Mouse (Mus musculus) urinary bladder, postnatal 36 days (tissue): Measurements from ENCODE around the gene Csrnp3.

Experiments used
- DNase-seq, 2 experiments: peaks; one replicate each; pipeline ENCODE4 v3.0.0; 2022; ENCODE audit warnings: low spot score in 2 of 2, mixed read lengths in 1 of 2

Gene Csrnp3

DNA sequence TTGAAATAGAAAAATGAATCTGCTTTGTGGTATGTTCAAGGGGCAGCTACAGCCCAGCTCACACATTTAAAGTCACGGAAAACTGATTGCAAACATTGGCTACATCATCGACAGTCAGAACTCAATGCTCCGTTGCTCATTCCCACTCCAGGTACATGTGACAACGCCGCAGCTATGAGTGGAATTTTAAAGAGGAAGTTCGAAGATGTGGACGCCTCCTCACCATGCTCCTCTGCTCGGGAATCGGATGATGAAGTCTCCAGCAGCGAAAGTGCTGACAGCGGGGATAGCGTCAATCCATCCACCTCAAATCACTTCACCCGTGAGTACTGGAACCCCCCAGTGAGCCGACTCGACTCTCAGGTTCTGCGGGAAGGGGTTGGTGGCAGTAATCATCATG is 103.2 kb downstream of the Csrnp3 start:
- DNase-seq, result no peak

DNA sequence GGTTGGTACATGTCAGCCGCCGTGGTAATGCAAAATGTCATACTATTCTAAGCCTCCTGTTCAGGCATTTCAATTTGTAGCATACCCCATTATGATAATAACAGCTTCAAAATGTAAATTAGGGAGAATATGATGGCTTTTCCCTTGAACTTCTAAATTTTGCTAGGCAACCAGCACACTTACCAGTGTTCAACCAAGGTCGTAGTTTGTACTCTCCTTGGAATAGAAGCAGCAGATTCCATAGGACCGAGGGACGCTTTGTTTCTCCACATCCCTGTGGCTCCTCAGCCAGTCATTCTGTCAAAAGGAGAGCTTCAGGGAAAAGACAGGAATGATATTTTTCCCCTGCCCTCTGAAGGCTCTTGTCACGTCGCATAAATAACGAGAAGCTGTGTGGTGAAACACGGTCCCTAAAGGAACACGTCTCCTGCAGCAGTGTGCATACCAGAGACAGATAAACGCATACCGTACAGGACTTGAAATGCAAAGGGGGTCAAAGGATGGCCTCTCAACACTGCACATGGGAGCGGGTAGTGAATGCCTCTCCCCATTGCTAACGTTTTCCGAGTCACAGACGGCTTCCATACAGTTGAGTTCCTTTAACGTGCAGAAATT is 108.3 kb downstream of the Csrnp3 start:
- DNase-seq, result no peak

DNA sequence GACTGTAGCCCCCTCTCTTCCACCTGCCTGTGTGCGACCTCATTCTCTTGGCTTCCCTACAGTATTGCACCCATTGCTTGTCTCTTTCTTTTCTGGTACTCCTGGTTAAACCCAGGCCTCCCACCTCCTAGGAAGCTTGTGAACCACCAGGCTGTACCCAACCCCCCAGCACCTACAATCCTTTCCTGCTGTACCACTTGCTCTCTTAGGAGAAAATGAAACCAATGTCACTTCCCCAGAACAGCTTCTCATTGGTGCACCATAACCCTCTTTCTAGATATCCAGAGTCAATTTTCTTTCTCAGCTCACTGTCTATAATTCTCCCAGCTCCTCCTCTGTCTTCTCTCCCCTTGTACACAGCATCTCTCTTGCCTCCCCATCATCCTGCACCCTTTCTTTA is 110.2 kb downstream of the Csrnp3 start:
- no peak for DNase-seq

DNA sequence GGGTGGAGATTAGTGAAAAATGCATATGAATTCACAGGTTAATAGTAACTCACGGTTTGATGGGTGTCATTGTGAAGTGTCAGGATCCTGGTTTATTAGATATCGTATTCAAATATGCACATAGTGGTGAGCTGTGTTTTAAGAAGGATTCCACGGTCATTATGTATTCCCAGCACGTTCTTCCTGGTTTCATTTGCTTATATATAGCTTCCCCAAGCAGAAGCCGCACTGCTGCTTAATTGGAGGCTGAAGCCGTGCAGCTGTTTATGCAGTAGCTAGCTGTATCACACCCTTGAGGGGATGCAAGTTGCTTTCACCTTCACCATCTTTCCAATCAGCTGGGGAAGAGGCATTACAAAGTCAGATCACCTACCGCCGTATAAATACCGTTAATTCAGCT is 111.2 kb downstream of the Csrnp3 start:
- no peak for DNase-seq

DNA sequence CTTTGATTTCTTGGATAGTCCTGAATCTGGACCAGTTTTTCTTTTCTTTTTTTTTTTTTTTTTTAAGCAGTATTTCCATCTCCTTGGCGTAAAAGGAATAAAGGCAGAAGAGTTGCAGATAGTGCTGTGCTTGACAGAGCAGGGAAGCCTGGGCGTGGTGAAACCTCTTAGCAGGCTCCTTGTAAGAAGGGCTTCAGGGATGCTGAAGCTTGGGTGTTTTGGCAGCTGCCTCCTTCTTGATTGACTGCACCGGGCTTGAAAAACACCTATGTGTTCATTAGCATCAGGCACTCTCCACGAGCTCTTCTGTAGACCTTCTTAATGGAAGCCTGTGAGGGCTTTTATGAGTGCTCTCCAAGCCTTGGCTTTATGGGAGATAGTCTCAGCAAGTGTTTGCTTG is 117.9 kb downstream of the Csrnp3 start:
- no peak for DNase-seq

DNA sequence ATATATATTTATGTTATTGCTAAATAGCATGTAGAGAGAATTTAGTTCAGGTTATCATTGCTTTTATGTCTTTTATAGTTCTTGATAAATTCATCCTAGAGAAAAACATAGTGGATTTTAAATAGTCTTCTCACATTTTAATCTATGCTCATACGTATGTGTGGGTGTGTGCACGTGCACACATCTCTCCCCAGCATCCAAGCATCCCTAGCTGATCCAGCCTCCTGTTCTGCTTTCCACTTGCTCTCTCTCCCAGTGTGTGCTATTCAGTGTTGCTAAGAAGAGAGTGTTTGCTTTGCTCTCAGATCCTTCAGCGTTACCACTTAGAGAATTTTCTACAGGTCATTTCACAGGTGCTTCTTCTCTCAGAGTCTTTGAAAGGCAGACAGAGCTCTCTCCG is 123.2 kb downstream of the Csrnp3 start:
- no peak for DNase-seq

DNA sequence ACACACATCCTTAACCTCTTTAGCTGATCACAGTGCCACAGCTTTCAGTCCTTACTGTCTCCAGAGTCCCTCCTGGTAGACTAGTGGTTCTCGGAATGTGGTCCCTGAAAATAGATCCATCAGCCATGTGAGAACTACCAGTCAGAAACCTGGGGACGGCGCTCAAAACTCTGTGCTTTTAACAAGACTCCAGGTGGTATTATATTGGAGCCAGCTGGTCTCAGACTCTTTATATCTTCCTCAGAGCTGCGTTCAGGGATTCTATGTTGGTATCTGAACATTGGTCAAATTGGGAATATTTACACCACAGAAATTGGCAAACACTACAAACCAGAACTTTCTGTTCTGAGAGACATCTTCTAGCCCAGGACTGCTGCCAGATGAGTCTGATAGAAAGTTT is 128.3 kb downstream of the Csrnp3 start:
- no peak for DNase-seq

DNA sequence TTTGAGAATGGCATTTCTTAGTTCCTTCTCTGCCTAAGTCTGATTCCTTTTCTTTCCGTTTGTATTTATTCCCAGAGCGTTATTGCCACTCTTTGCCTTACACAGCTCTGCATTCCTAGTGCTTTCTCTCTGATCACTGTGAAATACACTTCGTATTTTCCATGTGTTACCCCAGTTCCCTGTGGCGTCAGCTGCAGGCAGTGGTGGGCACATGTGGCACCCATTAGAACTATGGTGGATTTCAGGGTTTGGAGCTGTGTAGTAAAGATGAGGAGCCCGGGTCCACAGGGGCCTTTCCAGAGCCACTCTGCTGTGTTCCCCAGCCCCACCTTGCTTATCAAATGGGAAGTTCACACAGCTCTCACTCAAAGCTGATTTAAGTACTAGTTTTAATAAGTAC is 129.8 kb downstream of the Csrnp3 start:
- DNase-seq, result no peak

DNA sequence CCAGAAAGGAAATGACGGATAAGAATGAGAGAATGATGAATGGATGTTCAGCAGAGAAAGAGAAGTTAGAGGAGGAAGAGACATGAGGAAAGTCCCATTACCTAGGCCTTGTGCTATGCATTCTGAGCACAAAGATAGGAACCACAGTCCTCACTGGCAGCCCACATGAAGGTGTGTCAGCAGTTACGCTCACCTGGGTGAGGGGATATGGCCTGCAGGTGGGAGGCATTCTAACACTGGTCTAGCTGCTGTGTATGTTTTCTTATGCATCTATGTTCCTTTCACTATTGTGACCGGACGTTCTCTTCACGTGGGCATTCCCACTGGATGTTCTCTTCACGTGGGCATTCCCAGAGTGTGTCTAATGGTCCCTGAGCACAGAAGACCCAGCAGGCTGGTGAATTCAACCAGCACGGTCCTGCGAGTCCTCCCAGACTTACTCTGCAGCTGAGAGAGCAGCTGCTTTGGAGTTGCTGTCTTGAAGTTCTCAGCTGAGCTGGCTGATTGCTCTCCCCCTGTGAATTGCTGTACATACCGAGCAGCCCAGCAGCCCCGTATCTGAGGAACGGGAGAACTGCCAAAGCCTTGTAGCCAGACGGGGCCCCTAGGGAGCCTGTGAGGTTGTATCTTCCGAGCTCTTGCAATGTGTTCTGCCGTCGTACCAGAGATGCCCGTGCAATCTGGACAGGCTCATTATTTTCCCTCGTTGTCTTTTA is 133.9 kb downstream of the Csrnp3 start:
- no peak for DNase-seq

DNA sequence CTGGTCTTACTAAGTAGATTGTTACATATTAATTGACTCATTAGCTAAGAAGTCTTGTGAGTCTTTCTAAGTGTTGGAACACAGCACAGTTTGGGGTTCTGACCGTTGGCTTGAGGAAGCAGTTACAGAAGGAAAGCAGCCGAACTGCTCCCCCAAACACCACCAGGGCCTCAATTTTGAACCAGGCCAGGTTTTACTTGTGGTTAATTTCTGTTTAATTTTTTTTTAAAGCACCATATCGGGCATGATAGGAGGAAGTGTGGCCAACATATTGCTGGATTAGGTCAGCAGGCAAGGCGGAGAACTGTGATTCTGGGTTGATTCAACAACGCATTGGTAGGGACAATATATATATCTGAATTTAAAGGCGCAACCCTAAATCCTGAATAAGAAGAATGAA is 135.9 kb downstream of the Csrnp3 start:
- no peak for DNase-seq

DNA sequence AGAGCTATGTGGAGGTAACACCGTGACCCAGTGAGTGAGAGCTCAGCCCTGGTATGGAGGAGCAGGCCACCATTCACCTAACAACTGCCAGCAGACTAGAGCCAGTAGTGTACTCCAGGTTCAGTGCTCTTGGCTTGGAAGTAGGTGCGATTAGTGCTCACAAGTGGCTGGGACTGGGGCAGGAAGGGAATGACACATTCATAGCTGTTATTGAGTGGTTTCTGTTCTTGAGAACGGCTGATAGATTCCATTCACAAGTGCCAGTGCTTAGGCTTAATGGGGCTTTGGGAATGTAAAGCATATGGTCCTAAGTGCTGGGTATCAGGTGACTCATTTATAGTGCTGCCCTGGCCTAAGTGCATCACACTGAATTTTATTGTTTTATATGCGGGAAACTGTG is 136.4 kb downstream of the Csrnp3 start:
- no peak for DNase-seq

DNA sequence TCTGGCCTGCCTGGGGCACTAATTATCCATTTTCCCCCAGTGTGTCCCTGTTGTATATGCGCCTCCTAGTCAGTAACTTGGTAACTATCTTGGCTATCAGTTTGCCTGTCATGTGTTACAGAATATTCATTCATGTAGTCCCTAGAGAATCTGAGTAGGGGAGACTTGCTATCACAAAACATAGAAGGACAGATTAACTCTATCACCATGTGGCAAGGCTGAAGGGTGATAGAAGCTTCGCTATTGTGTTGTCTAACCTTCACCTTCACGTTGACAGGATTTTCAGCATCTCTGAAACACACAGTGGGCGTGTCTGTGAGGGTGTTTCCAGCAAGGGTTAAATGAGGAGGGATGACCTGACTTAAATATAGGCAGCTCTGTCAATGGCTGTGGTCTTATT is 140.1 kb downstream of the Csrnp3 start:
- no peak for DNase-seq

DNA sequence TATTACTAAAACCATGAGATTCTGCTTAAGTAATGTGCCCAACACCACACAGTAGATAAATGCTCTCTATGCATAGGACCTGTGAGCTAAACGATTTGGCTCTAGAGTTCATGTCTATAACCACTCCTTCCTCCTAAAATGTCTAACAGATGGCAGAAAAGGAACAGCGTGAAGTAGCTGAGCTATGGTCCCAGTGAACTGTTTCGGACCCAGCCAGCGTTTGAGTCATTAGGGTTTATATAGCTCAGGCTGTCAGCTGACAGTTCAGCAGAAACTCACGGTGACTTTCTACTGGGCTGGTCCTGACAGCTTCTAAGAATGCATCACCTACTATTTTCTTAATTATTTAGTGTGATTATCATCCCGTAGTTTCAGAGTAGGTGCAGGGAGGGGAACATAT is 141.5 kb downstream of the Csrnp3 start:
- no peak for DNase-seq

DNA sequence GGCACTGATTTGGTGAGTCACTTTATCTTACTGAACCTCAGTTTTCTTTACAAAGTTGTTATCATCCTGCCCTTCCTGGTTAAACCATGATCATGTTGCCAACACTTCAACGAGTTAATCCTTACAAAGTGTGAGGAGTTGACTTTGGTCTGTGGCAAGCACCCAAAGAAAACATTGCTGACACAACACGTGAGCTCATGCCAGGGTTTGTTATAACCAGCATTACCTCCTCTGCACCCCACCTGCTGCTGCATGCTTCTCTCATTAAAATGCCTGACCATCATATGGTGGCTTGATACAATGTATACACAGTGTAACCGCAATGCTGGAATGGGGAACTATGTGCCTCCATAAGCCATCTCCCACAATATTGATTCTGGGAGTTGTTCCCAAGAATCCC is 142.0 kb downstream of the Csrnp3 start:
- no peak for DNase-seq

DNA sequence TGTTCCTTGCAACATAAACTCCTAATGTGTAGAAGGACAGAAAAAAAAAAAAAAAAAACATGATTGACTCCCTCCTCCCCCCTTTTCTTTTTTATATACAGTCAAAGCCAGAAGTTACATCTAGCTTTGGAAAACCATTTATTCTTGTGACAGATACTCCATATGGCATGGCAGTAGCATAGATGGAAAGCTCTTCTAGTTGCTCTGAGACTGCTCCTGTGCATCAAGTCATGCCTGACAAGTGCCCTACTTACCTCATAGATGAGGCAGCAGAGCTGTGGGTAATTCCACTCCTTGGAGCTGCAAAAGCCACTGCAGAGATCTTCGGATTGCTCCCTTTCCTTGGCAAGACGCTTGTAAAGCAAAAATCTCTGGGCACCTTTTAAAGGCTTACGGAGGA is 143.2 kb downstream of the Csrnp3 start:
- DNase-seq, result no peak

DNA sequence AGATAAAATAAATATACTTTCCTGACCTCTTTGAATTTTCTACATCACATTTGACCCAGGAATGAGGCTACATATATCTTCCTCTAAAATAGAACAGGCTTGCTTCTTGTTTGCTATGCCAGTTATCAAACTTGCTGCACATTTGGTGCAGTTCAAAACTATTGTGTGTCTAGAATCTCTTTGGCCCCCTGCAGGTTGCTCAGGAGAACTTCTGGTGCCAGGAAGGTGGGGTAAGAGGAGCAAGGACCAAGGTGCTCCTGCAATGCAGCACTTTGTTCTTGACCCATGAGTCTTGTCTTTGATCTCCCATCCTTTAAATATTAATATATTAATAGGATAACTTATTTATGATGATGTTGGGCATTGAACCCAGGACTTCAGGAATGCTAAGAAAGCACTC is 144.5 kb downstream of the Csrnp3 start:
- no peak for DNase-seq

DNA sequence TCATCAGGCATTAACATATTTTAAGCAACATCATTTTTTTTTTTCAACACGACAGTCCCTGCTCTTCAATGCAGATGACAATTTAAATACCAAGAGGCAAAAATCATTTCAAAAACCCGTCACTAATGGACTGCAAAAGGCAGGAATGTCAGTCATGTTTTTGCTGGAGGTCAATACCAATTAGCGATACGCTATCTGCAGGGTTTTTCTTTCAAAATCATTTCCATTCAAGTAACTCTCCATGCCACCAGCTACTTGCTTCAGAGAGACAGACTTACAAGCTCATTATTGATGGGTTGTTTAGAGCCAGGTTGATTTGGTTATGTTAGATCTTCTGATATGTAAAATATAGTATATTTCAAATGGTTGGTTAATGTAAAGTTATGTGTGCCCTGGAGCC is 145.2 kb downstream of the Csrnp3 start:
- DNase-seq, result no peak

DNA sequence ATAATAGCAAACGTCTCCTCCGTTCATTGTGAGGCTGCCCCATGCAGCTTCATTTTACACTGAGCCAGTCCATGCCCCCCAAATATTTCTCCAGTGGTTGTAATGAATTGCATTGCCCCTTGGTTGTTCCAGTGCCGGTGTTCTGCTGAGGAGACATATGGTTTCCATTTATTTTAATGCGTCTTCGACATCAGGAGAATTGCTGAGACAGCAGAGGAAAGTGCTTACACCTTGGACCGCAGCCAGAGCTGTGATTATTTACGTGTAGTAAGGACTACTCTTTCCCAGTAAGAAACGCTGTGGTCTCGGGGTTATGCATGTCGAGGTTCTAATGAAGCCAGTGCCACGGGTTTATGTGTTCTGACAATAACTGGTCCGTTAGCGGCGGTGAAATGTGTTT is 147.8 kb downstream of the Csrnp3 start:
- DNase-seq, result no peak

DNA sequence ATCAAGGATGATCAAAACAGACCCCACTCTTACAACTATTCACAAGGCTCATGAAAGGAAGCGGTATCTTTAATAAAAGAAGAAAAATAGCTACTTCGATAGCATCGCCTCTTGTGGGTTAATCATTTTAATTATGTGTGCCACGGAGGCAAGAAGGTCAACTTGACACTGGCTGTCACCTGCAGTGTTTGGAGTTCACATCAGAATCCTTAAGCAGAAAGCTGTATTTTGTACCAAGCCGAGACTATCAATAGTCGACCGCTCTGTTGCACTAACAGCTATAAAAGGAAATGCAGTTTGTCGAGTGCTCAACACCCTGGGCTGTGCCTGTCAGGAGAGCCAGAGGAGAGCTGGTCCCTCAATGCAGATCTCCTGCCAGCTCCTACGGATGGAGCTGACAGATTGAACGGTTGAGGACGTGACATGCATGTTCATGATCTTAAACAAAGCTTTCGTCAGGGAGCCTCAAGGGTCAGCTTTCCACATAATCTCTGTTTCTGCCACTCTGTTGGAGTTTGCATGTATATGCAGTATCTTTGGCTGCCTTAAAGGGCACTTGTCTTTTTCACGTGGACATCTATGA is 149.4 kb downstream of the Csrnp3 start:
- DNase-seq, result no peak

DNA sequence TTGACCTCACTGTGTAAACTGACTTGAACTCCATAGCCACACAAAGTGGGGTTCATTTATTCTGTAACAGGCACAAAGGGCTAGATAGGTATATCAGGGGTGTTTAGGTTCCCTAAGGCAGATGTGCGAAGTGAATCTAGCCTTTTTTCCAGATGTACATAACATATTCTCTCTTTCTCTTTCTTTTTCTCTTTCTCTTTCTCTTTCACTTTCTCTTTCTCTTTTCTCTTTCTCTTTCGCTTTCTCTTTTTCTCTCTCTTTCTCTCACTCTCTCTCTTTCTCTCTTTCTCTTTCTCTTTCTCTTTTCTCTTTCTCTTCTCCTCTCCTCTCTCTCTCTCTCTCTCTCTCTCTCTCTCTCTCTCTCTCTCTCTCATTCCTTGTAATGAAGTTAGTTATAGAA is 153.2 kb downstream of the Csrnp3 start:
- no peak for DNase-seq

DNA sequence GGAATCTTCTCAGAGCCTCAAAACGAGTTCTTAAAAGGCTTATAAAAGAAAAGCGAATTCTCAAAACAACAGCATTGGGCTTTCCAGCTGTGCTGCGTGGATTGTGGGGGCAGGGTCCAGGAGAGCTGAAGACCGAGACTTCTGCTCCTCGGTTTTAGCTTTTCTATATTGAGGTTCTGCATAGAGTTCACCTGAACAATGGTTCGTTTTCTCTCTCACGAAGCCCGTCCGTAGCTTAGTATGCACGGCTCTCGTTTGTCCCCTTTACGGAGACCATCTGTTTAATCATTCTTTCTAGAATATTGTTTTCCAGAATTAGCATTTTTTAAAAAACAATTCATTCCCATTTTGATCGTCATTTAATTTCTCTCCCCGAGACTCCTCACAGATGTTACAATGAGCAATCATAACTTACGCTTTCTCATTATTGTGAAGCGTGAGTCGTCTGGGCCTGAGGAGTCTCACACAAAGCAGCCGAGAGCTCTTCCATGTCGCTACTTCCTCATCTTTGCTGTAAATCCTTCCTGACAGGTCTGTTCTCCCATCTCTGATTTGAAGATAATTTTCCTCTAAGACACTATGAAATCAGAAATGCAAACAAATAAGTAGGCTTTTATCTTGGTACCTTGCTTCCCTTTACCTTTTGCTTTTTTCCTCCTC is 163.6 kb downstream of the Csrnp3 start:
- DNase-seq, result no peak

DNA sequence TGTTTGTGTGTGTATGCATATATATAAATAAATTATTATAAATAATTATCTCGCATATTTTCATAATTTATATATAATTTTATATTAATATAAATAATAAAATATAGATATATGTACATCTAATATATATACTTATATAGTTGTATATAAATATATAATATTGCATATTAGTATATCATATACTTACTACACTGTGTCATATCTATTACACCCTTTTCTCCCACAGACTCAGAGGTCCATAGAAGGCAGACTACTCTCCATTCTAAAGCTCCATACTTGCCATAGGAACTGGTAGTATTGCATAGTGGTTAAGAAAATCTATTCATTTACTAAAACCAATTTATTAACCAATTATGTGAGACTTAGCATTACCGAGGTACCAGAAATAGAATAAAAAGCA is 164.1 kb downstream of the Csrnp3 start:
- DNase-seq, result no peak

DNA sequence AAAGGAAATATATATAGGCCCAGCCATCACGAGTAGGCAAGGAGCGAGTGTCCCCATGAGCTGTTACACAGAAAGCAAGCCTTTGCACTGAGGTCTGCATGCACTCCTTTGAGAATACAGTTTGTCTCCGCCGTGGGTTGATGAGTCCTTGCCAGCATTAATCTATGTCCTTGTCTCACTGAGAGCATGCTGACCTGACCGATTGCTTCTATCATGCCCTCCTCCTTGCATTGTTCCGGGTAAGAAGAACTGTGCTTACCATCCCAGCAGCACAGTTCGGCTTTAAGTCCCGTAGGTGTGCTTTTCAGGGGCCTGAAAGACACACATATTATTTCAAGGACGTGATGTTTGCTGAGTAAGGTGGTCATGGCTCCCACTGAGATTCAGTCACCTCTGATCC is 173.1 kb downstream of the Csrnp3 start:
- DNase-seq, result no peak
